Mouse (Mus musculus) liver, embryonic 12.5 days (tissue): Measurements from ENCODE around the gene Nedd9. TPM values are rescaled to one million over a fixed set of nuclear protein-coding genes. Genes with fewer than 3 reads are reported as not detected.

ENCODE experiments used
- ATAC-seq: fragments of 200-750 bp; cut with Nextera tagmentation; 2 replicates; pipeline ENCODE4 v1.8.0; 2017; ENCODE audit warnings: moderate number of reproducible peaks, mild to moderate bottlenecking, moderate library complexity
- H3K27ac ChIP-seq: fragments of 300-500 bp; sonication (generic); 2 replicates; pipeline ENCODE4 v1.5.1; 2016; ENCODE audit warnings: mild to moderate bottlenecking
- H3K27me3 ChIP-seq: fragments of 300-500 bp; sonication (generic); replicated peaks from 2 replicates; pipeline ENCODE4 v1.6.1; 2016; ENCODE audit warnings: mild to moderate bottlenecking, moderate library complexity
- H3K36me3 ChIP-seq: fragments of 300-500 bp; sonication (generic); 2 replicates; pipeline ENCODE4 v1.6.1; 2016; ENCODE audit warnings: mild to moderate bottlenecking, moderate library complexity
- H3K4me1 ChIP-seq: fragments of 300-500 bp; sonication (generic); 2 replicates; pipeline ENCODE4 v1.6.1; 2016
- H3K4me2 ChIP-seq: fragments of 300-500 bp; sonication (generic); 2 replicates; pipeline ENCODE4 v1.6.1; 2016; ENCODE audit warnings: mild to moderate bottlenecking, moderate library complexity
- H3K4me3 ChIP-seq: fragments of 300-500 bp; sonication (generic); 2 replicates; pipeline ENCODE4 v1.5.1; 2016; ENCODE audit warnings: mild to moderate bottlenecking, moderate library complexity
- H3K9ac ChIP-seq: fragments of 300-500 bp; sonication (generic); 2 replicates; pipeline ENCODE4 v1.6.1; 2016; ENCODE audit warnings: mild to moderate bottlenecking, moderate library complexity
- H3K9me3 ChIP-seq: fragments of 300-500 bp; sonication (generic); replicated peaks from 2 replicates; pipeline ENCODE4 v1.6.1; 2016; ENCODE audit warnings: mild to moderate bottlenecking, moderate library complexity
- WGBS: fragments of 180-500 bp; shearing (Covaris S2); methylation state at CpG from one replicate; pipeline ENCODE4 v1.1.7; 2016; ENCODE audit not compliant: insufficient replicate concordance; 5-methylcytosine and 5-hydroxymethylcytosine counted together
- polyA plus RNA-seq: library from polyadenylated mRNA; unstranded; fragments of >200 nt; fragmentation: Nextera tagmentation; extraction: Ambion mirVana; gene quantifications from 2 replicates; pipeline ENCODE4 v1.2.1, GENCODE M21; 2016

Gene Nedd9
- polyA plus RNA-seq, 1 experiment from 2014 or later: 2.5 TPM

DNA sequence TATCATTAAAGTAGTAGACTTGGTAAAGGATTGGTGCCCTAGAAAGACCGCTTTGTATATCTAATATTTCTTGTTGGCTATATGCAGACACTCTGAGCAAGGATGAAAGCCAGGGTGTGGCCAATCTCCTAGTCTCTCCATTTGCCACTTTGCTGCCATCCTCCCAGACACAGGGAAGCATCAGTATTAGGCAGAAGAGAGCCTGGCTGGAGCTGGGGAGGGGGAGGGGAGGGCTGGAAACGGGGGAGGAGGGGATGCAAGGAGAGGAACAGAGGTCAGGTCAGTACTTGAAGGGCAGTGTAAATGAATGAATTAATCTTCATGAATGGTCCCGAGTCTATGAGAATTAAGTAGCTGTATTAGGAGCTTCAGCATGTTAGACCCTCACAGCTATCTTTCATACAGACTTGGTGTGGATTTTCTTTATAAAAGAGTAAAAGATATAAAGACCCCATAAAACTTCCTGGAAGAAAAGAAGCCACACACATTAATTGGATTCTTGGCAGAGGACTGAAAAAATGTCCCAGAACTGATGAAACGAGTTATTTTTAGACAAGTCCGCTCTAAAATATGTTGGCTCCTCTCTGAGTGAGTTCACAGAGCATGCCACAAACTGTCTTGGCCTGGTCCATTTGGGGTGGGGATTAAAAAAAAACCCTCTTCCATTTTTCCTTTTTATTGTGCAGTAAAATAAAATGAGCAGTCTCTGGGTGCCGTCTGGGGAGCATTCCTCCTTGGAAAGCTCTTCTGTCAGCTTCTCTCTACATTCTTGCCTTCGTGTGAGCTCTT lies 23.7 kb upstream of the Nedd9 start:
- Histone ChIP-seq H3K4me3 (no peak overlapping the region), H3K36me3 (no peaks in the 10 kb centered on the region), H3K9me3 (no peaks in the 10 kb centered on the region), H3K4me2 (no peak overlapping the region), H3K27me3 (no peaks in the 10 kb centered on the region), H3K9ac (no peak overlapping the region), H3K27ac (no peak overlapping the region), H3K4me1 (no peaks in the 10 kb centered on the region)
- 60% methylated on average over 7 of the region's 7 CpGs for WGBS
- no peak for ATAC-seq

DNA sequence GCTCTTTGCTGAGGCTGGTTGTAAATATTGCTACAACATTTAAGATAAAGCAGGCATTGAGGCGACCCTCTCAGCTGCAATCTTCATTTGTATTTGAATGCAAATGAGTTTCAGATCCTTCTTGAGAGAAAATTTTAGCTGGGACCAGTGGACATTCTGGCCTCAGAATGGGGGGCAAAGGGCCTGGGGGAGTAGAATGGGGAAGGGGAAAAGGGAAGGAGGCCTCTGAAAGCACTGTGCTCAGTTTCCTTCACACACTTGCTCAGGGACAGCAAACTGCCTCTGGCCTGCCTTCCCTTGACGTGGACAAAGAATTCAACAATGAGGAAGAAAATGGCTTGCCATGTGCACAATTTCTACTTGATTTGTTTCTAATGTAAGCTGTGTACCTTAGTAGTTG lies 18.4 kb upstream of the Nedd9 start:
- H3K36me3 ChIP-seq: no peaks in the 10 kb centered on the region
- H3K4me2 ChIP-seq: no peak overlapping the region
- H3K4me1 ChIP-seq: 0 out of 2 replicates have a peak, but pooled peaks cover 5% of the 10 kb centered on the region
- 65% methylated on average over 2 of the region's 2 CpGs for WGBS
- H3K9me3 ChIP-seq: no peaks in the 10 kb centered on the region
- H3K27me3 ChIP-seq: no peaks in the 10 kb centered on the region
- no peak for ATAC-seq
- no peak overlapping the region for H3K4me3 ChIP-seq
- no peak overlapping the region for H3K9ac ChIP-seq
- no peak overlapping the region for H3K27ac ChIP-seq

DNA sequence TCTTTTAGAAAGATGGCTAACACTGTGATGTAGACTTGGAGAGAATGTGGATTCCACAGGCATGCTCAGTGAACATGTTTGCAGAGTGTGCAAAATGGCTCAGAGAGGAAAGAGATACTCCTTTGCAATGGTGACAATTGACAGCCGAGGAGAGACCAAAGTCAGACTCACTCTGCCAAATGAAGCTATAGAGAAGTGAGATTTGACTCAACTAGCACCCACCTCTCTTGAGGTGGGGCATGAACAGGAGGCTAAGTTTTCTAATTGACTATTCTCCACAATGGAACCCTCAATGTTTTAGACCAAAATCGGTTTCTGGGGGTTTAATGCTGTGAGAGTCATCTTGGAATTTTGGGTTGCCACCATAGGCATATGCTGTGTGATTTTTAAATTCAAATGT lies 17.8 kb upstream of the Nedd9 start:
- H3K27ac ChIP-seq: no peak overlapping the region
- 53% methylated on average over 2 of the region's 2 CpGs for WGBS

DNA sequence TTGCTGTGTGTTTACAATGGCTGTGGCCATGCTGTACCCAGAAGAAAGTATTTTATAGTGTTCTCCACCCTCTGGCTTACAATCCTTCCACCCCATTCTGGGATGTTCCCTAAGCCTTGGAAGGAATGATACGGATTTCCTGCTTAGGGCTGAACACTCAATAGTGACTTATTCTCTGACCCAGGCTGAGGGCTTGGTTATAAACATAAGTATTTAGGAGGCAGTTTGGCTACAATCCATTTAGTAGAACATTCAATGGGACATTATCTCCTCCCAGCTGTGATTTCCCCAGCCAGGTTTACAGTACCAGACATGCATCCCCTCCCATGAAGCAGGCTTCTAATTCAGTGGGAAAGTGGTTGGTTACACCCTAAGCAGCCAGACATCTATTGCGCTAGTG lies 17.3 kb upstream of the Nedd9 start:
- no peaks in the 10 kb centered on the region for H3K36me3 ChIP-seq
- H3K9ac ChIP-seq: no peak overlapping the region
- no peak for ATAC-seq
- H3K9me3 ChIP-seq: no peaks in the 10 kb centered on the region
- no peak overlapping the region for H3K27ac ChIP-seq
- 60% methylated on average over 2 of the region's 2 CpGs for WGBS
- H3K27me3 ChIP-seq: no peaks in the 10 kb centered on the region
- no peak overlapping the region for H3K4me2 ChIP-seq
- no peak overlapping the region for H3K4me3 ChIP-seq
- H3K4me1 ChIP-seq: 0 out of 2 replicates have a peak, but pooled peaks cover 5% of the 10 kb centered on the region

More for the DNA sequence above, 17.8 kb upstream of the Nedd9 start:
- H3K36me3 ChIP-seq: no peaks in the 10 kb centered on the region
- H3K4me3 ChIP-seq: no peak overlapping the region
- no peaks in the 10 kb centered on the region for H3K9me3 ChIP-seq
- H3K27me3 ChIP-seq: no peaks in the 10 kb centered on the region
- 0 out of 2 replicates have a peak, but pooled peaks cover 5% of the 10 kb centered on the region for H3K4me1 ChIP-seq
- no peak overlapping the region for H3K4me2 ChIP-seq
- H3K9ac ChIP-seq: no peak overlapping the region
- ATAC-seq: no peak

DNA sequence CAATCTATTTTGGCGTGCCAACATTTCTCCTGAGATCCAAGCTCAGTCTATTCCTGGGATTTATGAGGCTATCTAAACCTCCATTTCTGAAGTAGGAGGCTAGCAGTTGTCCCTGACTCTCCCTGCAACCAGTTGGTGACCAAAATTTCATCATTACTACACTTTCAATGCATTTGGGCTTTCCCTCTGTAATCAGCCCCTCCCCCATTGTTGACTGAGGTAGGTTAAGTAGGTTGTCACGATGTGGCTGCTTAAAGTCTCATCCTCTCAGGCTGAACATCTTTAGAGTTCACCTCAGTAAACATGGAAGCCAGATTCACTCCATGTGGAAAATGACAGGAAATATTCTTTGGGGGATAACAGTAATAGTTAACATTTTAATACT lies 15.7 kb upstream of the Nedd9 start:
- H3K4me3 ChIP-seq: no peak overlapping the region
- H3K27ac ChIP-seq: no peak overlapping the region
- no peaks in the 10 kb centered on the region for H3K9me3 ChIP-seq
- 47% methylated on average over 2 of the region's 2 CpGs for WGBS
- ATAC-seq: no peak
- H3K4me1 ChIP-seq: 0 out of 2 replicates have a peak, but pooled peaks cover 5% of the 10 kb centered on the region
- no peaks in the 10 kb centered on the region for H3K27me3 ChIP-seq
- H3K9ac ChIP-seq: no peak overlapping the region
- H3K4me2 ChIP-seq: no peak overlapping the region
- no peaks in the 10 kb centered on the region for H3K36me3 ChIP-seq

DNA sequence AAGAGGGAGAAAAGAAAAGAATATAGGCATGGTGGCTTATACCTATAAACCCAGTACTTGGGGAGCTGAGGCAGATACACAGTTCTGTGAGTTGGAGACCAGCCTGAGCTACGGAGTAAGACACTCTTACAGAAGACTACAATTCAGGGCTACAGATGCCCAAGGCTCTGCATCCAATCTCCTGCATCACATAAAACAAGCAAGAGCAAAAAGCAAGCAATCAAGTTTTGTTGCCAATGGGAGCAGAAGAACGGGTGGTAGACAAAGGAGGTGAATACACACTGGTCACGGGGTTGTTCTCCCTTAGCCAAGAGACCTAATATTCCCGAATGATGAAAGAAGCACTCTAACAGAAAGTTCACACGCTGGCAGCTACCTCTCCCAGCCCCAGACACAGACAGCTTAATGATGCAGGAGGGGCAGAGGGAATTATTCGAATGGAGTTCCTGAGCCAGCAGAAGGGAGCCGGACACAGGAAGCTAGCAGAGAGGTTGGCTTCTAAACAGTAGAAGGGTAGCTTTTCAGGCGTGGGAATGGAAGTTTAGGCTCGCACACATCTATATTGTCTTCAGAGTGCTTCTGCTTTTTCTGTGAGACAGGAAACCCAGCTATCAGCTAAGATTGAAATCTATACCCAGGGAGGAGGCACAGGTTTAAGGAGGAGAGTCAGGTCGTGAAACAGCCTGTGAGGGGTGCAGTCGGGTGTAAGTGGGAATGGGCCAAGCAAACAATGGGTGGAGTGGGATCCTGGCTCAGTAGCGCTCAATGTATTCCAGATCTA lies 15.2 kb upstream of the Nedd9 start:
- no peak overlapping the region for H3K4me2 ChIP-seq
- no peak overlapping the region for H3K9ac ChIP-seq
- H3K4me1 ChIP-seq: 0 out of 2 replicates have a peak, but pooled peaks cover 5% of the 10 kb centered on the region
- H3K27ac ChIP-seq: no peak overlapping the region
- 35% methylated on average over 12 of the region's 12 CpGs for WGBS
- no peaks in the 10 kb centered on the region for H3K36me3 ChIP-seq
- H3K27me3 ChIP-seq: no peaks in the 10 kb centered on the region
- H3K4me3 ChIP-seq: no peak overlapping the region
- no peak for ATAC-seq
- no peaks in the 10 kb centered on the region for H3K9me3 ChIP-seq

DNA sequence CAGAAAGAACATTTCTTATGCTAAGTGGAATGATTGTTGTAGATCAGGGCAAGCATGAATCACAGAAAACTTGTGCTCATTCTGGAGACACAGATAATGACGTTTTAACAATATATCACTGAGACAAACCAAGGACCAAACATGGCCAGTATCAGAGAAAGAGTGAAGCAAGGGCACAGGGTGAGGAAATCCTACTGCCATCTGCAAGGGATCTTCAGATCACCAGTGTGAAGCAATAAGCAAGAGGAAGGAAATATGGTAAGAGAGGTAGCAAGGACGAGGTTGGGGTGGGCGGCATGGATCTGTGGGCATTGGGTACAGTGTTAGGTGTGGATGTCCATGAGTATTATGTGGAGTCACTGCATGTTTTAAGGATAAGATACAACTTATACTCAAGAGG lies 13.6 kb upstream of the Nedd9 start:
- Histone ChIP-seq H3K9me3 (no peaks in the 10 kb centered on the region), H3K4me1 (0 out of 2 replicates have a peak, but pooled peaks cover 5% of the 10 kb centered on the region), H3K4me2 (no peak overlapping the region), H3K27me3 (no peaks in the 10 kb centered on the region), H3K36me3 (no peaks in the 10 kb centered on the region), H3K27ac (no peak overlapping the region), H3K4me3 (no peak overlapping the region), H3K9ac (no peak overlapping the region)
- no peak for ATAC-seq
- WGBS: 29% methylated on average over 3 of the region's 3 CpGs

DNA sequence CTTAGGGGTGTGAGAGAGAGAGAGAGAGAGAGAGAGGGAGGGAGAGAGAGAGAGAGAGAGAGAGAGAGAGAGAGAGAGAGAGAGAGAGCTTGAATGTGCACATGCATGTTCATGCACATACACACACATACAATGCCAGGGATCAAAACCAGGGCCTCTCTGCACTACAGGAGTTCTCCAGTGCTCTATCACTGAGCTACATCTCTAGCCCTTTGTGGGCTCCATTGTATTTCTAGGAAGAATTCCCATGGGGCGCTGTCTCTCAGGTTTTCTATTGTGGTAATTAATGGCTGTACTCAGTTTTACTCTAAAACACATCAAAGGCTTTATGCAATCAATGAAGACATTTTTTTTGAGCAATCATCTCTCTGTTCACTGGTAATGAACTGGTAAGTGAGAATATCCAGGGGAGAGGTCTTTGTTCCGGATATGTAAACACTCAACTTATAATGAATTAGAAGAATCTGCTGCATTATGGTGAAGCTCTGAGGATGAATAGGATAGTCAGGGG lies 11.5 kb upstream of the Nedd9 start:
- Histone ChIP-seq H3K4me3 (no peak overlapping the region), H3K4me1 (0 out of 2 replicates have a peak, but pooled peaks cover 5% of the 10 kb centered on the region), H3K9ac (no peak overlapping the region), H3K27ac (no peak overlapping the region), H3K4me2 (no peak overlapping the region), H3K36me3 (no peaks in the 10 kb centered on the region), H3K9me3 (no peaks in the 10 kb centered on the region), H3K27me3 (no peaks in the 10 kb centered on the region)
- ATAC-seq: no peak
- WGBS: 64% methylated on average over 2 of the region's 2 CpGs

DNA sequence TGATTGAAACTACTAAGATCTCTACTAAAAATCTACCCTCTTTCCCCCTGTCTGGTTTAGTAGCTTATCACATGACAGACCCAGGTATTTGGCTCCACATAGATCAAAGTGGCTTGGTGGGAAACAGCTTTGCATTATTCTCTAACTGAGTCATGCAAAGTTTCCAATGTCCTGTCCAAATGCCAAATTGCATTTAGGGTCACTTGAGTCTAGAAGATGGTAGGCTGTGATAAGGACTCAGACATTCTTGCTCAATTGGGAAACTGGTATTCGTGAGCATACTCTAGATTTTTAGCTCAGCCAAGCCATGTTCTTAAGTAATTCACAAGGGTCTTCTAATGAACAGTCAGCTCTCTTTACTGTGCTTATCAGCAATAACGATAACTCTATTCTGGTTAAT lies 7.5 kb upstream of the Nedd9 start:
- 60% methylated on average over 2 of the region's 2 CpGs for WGBS

DNA sequence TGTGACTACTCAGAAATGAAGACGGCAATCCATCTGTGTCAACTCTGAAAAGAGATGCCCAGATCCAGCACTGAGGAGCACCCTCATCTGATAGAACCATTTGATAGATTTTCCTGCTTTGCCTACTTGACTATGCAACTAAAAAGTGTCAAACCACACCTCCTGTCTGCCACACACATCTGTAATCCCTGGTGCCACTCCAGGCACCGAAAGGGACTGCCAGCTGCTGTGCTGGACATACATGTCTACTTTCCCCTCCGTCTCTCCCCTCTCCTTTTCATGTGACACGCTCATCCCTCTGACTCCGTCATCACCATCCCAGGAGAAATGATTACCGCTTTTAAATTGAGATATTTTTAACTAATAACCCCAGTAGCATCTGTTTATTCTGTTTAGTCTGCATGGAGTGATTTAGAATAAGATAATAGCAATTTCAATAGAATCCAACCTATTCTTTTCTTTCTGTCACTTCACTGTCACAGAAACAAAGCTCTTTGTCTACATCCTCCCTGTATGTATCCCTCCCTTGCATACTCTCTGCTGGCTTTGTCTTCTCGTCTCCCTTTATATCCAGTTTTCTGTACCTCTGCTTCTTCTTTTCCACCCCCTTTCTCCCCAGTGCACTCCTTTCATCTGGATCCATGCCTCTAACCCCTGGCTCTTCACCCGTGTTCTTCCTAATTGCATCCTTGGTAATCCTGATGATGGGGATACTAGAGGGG lies 5.0 kb upstream of the Nedd9 start:
- no peak overlapping the region for H3K9ac ChIP-seq
- no peak for ATAC-seq
- H3K4me3 ChIP-seq: no peak overlapping the region
- no peaks in the 10 kb centered on the region for H3K9me3 ChIP-seq
- H3K4me2 ChIP-seq: no peak overlapping the region
- no peaks in the 10 kb centered on the region for H3K27me3 ChIP-seq
- WGBS: 73% methylated on average over 8 of the region's 8 CpGs
- H3K27ac ChIP-seq: no peak overlapping the region
- H3K36me3 ChIP-seq: no peaks in the 10 kb centered on the region
- peaks cover 2% of the 10 kb centered on the region; the same call in 1 of the 2 replicates for H3K4me1 ChIP-seq

More for the DNA sequence above, 7.5 kb upstream of the Nedd9 start:
- Histone ChIP-seq H3K36me3 (no peaks in the 10 kb centered on the region), H3K4me2 (no peak overlapping the region), H3K9me3 (no peaks in the 10 kb centered on the region), H3K4me3 (no peak overlapping the region), H3K27ac (no peak overlapping the region), H3K4me1 (no peaks in the 10 kb centered on the region), H3K9ac (no peak overlapping the region), H3K27me3 (no peaks in the 10 kb centered on the region)
- no peak for ATAC-seq

DNA sequence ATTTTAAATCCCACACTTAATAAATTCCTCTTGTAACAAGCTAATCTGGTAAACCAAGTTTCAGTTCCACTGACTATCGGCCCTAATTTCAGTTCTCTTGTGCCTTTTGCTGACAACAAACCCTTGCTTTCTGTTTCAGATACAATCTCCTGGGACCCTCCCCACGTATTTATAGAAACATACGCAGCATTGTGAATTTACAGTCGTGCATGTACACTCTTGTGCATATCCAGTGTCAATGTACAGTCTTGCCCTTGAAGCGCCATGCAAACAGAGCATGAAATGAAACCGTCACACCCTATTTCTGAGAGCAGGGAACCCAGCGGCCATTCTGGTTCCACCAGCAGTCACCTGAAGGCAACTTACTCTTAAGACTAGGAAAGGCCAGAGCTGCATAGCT lies 4.4 kb upstream of the Nedd9 start:
- WGBS: 73% methylated on average over 7 of the region's 7 CpGs

More for the DNA sequence above, 4.4 kb upstream of the Nedd9 start:
- ATAC-seq: no peak
- Histone ChIP-seq H3K9me3 (no peaks in the 10 kb centered on the region), H3K4me3 (no peak overlapping the region), H3K4me1 (peaks cover 8% of the 10 kb centered on the region; the same call in 1 of the 2 replicates), H3K36me3 (no peaks in the 10 kb centered on the region), H3K9ac (no peak overlapping the region), H3K4me2 (no peak overlapping the region), H3K27me3 (no peaks in the 10 kb centered on the region), H3K27ac (no peak overlapping the region)
